Mouse (Mus musculus) kidney, adult 9 months (tissue): ENCODE measurements at regions not wholly inside any gene's neighbourhood (a gene's known extent, or its start where the extent isn't known, plus 50 kb on each side); places are given as distances from the start of the nearest gene placed in this dataset.

Experiments
- DNase-seq: peaks from one replicate; pipeline ENCODE4 v3.0.0; 2022

GRCm38 (mm10) chr5:115790436-115790835, 54.6 kb upstream of the Cit start:
- peak; percentile 73 for DNase-seq
